Mouse (Mus musculus): ENCODE measurements around the gene Rsph9.

GRCm38 (mm10) chr17:46104487-46104886, 39.5 kb downstream of the Rsph9 start:
- TF ChIP-seq CTCF (IDR thresholded peaks at IDR 0.05; ENCODE audit: extremely low read depth, insufficient read length, insufficient replicate concordance, low read depth, low read length) (no peak), POLR2A (IDR thresholded peaks at IDR 0.05; ENCODE audit: low read depth, low read length) (no peak)

All from small intestine, adult 2 months (tissue).